Mouse (Mus musculus) liver, postnatal 0 days (tissue): ENCODE measurements around the gene Casp7.

ENCODE experiments used
- CTCF ChIP-seq: sonication (generic); IDR thresholded peaks from 2 replicates; pipeline ENCODE4 v1.5.1; 2016; ENCODE audit warnings: antibody characterized with exemption, low read depth
- EP300 ChIP-seq: IDR thresholded peaks from 2 replicates; pipeline ENCODE4 v1.6.1; 2016; ENCODE audit warnings: antibody characterized with exemption, low read depth, mild to moderate bottlenecking

- no peak for TF ChIP-seq CTCF
- no peak for TF ChIP-seq EP300
These were observed 75.0 kb downstream of the Casp7 start for GRCm38 (mm10) chr19:56471934-56472333.
